Mouse (Mus musculus): ENCODE measurements around the gene Arvcf. TPM values are rescaled to one million over a fixed set of nuclear protein-coding genes. Genes with fewer than 3 reads are reported as not detected.

Gene Arvcf
- polyA plus RNA-seq, 1 experiment from 2014 or later = 64.6 TPM

DNA sequence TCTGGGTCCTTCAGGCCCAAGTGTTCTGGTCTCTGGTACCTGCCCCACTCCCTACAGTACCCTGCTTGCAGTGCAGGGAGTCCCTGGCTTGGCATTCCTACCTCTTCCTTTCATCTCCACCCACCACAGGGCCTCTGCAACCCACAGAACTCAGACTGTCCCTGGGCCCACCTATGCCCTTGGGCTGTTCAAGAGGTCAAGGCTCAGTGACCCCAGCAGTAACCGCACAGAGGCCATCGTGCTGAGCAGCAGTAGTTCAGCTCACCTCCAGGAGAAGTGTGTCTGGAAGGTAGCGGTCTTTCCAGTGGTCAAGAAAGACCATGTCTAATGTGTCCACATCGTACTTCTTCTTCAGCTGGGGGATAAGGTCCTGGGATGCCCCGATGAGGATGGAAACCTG, 62.4 kb downstream of the Arvcf start:
- H3K36me3 ChIP-seq (replicated peaks; ENCODE audit: control insufficient read depth, insufficient read depth) = peaks cover 48% of the 10 kb centered on the region
- 78% methylated on average over 5 of the region's 5 CpGs for WGBS
- ATAC-seq (ENCODE audit: low FRiP score) (no peak), DNase-seq (ENCODE audit: low spot score) (no peak)
- H3K4me2 ChIP-seq (replicated peaks) = no peak overlapping the region
- no peak overlapping the region for H3K9ac ChIP-seq
- H3K27ac ChIP-seq = no peak overlapping the region
- no peaks in the 10 kb centered on the region for H3K9me3 ChIP-seq (ENCODE audit: control insufficient read depth, low read length)
- peaks cover 15% of the 10 kb centered on the region for H3K4me1 ChIP-seq (replicated peaks; ENCODE audit: control insufficient read depth, insufficient read depth, low read length)
- no peak overlapping the region for H3K4me3 ChIP-seq (replicated peaks; ENCODE audit: low read length)
- H3K27me3 ChIP-seq (ENCODE audit: control insufficient read depth, insufficient read depth, low read length) = no peaks in the 10 kb centered on the region

DNA sequence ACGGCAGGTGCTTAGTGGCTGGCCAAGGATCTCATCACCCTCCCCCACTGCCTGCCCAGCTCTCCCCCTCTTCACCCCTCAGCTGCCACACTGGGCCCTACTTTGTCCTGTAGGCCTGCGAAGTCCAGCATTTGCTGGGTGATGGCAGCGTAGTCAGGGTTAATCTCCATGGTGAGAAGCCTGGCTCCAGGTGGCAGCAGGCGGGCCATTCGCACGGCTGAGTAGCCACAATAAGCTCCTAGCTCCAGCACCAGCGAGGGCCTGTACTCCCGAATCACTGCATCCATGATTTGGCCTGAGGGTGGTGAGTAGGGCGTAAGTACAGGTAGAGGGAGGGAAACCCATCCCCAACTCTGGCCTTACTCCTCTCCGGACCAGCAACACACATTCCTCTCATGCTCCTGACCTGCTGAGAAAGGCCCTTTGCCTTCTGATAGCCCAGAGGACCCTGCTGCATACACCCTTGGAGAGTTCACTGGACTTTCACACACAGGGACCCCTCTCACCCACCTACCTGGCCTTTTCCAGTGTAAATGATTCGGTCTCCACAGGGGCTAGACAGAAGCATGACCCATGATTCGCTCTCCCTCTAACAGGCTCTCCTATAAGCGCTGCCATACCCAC, 63.2 kb downstream of the Arvcf start:
- Histone ChIP-seq H3K27ac (0 out of 2 replicates have a peak overlapping the region, but pooled peaks have one; percentile 29), H3K36me3 (replicated peaks; ENCODE audit: control insufficient read depth, insufficient read depth) (peaks cover 41% of the 10 kb centered on the region)
- 0 out of 2 replicates have a peak, but pooled peaks have one; percentile 6 for ATAC-seq (ENCODE audit: low FRiP score)

DNA sequence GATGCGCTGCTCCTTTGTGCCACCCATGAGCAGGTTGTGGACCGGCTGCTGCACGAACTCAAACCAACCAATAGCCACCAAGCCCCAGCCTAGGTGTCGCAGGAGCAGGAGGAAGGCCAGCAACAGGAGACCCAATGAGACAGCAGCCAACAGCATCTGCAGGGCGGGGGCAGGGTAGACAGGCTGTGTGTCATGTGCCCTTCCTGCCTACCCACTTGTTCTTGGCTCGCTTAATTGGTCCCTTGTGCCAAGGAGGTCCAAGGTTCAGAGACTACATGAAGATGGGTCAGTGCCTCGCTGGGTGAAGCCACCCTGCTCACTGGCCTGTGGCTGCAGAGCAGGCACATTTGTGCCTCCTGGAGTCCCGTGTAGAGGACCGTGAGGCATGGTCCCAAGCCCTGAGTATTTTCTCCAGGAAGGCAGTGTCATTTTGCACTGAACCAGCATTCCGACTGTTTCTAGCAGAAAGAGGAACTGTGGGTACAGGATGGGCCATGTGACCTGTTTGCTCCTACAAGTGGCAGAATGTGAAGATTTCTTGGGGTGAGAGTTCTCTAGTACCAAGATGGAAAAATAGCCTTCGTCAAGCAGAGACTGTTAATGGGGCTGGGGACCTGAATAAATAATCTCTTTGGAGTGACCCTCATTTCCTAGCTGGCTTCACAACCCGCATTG, 64.0 kb downstream of the Arvcf start:
- Histone ChIP-seq H3K9ac (no peak overlapping the region), H3K4me3 (replicated peaks; ENCODE audit: low read length) (no peak overlapping the region), H3K27me3 (ENCODE audit: control insufficient read depth, insufficient read depth, low read length) (no peaks in the 10 kb centered on the region), H3K9me3 (ENCODE audit: control insufficient read depth, low read length) (no peaks in the 10 kb centered on the region), H3K36me3 (replicated peaks; ENCODE audit: control insufficient read depth, insufficient read depth) (peaks cover 34% of the 10 kb centered on the region), H3K27ac (0 out of 2 replicates have a peak overlapping the region, but pooled peaks have one; percentile 29), H3K4me1 (replicated peaks; ENCODE audit: control insufficient read depth, insufficient read depth, low read length) (peaks cover 15% of the 10 kb centered on the region), H3K4me2 (replicated peaks) (no peak overlapping the region)
- 83% methylated on average over 12 of the region's 12 CpGs for WGBS
- 0 out of 2 replicates have a peak, but pooled peaks have one; percentile 2 for ATAC-seq (ENCODE audit: low FRiP score)
- no peak for DNase-seq (ENCODE audit: low spot score)

More for the DNA sequence above, 63.2 kb downstream of the Arvcf start:
- H3K9ac ChIP-seq = no peak overlapping the region
- WGBS = 47% methylated on average over 13 of the region's 13 CpGs
- DNase-seq (ENCODE audit: low spot score) = no peak
- H3K9me3 ChIP-seq (ENCODE audit: control insufficient read depth, low read length) = no peaks in the 10 kb centered on the region
- H3K4me1 ChIP-seq (replicated peaks; ENCODE audit: control insufficient read depth, insufficient read depth, low read length) = peaks cover 15% of the 10 kb centered on the region
- no peaks in the 10 kb centered on the region for H3K27me3 ChIP-seq (ENCODE audit: control insufficient read depth, insufficient read depth, low read length)
- H3K4me3 ChIP-seq (replicated peaks; ENCODE audit: low read length) = no peak overlapping the region
- no peak overlapping the region for H3K4me2 ChIP-seq (replicated peaks)

DNA sequence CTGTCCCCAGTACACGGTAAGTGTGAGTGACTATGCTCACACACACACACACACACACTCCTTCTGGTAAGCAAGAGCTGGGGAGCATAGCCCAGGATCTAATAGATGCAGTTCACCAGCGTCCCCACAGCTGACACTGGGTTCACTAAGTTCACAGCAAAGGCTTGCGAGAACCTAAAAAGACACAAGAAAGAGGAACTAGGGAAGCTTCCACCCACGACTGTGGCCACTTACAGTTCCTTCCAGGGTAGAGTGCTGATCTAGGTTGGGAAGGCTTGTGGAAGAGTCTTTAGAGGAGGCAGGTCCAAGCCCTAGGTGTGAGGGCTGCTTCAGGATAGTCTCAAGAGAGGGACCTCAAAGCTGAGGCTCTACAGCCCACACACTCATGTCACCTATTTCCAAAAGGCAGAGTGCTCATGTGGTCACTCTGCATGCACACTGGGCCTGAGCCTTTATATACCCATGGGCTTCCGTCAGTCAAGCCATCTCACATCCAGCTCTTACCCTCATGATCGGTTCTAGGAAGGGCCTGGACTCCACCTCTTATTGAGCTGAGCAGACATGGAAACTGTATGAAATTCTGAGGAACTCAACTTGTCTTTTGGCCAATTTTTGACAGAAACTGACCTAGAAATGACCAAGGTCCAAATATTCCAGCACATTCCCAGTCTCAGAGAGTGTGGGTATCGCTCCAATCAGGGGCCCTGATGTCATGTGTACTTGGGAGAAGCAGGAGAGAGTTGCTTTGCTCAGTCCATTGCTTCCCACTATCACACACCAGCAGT, 65.2 kb downstream of the Arvcf start:
- no peak overlapping the region for H3K27ac ChIP-seq
- H3K4me2 ChIP-seq (replicated peaks) = no peak overlapping the region
- H3K9me3 ChIP-seq (ENCODE audit: control insufficient read depth, low read length) = no peaks in the 10 kb centered on the region
- no peak for ATAC-seq (ENCODE audit: low FRiP score)
- H3K9ac ChIP-seq = no peak overlapping the region
- no peaks in the 10 kb centered on the region for H3K27me3 ChIP-seq (ENCODE audit: control insufficient read depth, insufficient read depth, low read length)
- peaks cover 15% of the 10 kb centered on the region for H3K4me1 ChIP-seq (replicated peaks; ENCODE audit: control insufficient read depth, insufficient read depth, low read length)
- no peak overlapping the region for H3K4me3 ChIP-seq (replicated peaks; ENCODE audit: low read length)
- no peak for DNase-seq (ENCODE audit: low spot score)
- peaks cover 26% of the 10 kb centered on the region for H3K36me3 ChIP-seq (replicated peaks; ENCODE audit: control insufficient read depth, insufficient read depth)
- 90% methylated on average over 7 of the region's 7 CpGs for WGBS

DNA sequence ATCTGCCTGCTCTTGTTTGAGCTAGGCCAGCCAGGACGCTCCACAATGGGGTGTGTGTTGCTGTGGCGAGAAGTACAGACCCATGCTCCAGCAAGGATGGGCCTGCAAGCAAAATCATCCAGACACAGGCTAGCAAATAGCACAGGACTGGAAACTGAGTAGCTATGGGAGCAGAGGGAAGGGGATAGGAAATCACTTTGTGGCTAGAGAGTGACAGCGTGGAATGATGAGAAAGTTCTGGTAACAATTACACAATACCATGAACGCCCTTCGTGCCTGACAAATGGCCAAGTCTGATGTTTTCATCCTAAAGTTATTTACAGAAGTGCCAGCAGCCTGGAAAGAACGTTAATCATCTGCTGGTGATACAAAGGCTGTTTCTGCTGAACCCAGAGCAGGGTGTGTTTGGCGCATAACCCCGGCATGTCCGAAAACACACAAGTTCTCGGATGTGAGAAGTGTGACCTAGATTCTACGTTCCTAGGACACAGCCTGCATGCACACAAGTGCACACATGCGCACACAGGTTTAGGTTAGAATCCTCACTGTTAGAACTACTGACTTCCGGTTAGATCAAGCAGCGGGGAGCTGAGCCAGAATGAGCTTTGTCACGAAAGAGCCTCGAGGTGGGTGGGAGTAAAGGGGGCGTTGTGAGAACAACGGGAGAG, 68.2 kb downstream of the Arvcf start:
- DNase-seq (ENCODE audit: low spot score) = no peak
- Histone ChIP-seq H3K27ac (peak overlapping the region; percentile 64), H3K4me2 (replicated peaks) (no peak overlapping the region), H3K4me3 (replicated peaks; ENCODE audit: low read length) (no peak overlapping the region), H3K27me3 (ENCODE audit: control insufficient read depth, insufficient read depth, low read length) (no peaks in the 10 kb centered on the region), H3K4me1 (replicated peaks; ENCODE audit: control insufficient read depth, insufficient read depth, low read length) (peaks cover 4% of the 10 kb centered on the region), H3K9ac (no peak overlapping the region), H3K36me3 (replicated peaks; ENCODE audit: control insufficient read depth, insufficient read depth) (peaks cover 10% of the 10 kb centered on the region; the same call in 1 of the 2 replicates), H3K9me3 (ENCODE audit: control insufficient read depth, low read length) (no peaks in the 10 kb centered on the region)
- WGBS = 63% methylated on average over 18 of the region's 18 CpGs
- 0 out of 2 replicates have a peak, but pooled peaks have one; percentile 2 for ATAC-seq (ENCODE audit: low FRiP score)

DNA sequence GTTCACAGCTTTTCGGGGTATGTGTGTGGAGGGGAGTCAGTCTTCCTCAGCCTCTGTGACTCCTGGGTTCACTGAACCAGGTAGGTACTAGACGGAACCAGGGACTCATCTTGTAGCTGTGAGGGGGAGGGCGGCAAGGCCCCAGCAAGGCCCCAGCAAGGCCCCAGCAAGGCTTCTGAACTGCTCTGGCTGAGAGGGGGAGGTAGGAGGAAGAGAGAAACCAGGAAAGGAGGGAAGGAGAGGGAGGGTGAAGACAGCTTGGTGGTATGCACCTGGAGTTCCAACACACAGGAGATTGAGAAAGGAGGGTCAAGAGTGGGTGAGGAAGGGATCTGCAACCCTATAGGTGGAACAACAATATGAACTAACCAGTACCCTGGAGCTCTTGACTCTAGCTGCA, 68.9 kb downstream of the Arvcf start:
- no peak overlapping the region for H3K9ac ChIP-seq
- DNase-seq (ENCODE audit: low spot score) (no peak), ATAC-seq (ENCODE audit: low FRiP score) (0 out of 2 replicates have a peak, but pooled peaks have one; percentile 8)
- H3K4me2 ChIP-seq (replicated peaks) = no peak overlapping the region
- no peak overlapping the region for H3K4me3 ChIP-seq (replicated peaks; ENCODE audit: low read length)
- 0 out of 2 replicates have a peak overlapping the region, but pooled peaks have one; percentile 64 for H3K27ac ChIP-seq
- peaks cover 11% of the 10 kb centered on the region for H3K36me3 ChIP-seq (replicated peaks; ENCODE audit: control insufficient read depth, insufficient read depth)
- H3K27me3 ChIP-seq (ENCODE audit: control insufficient read depth, insufficient read depth, low read length) = no peaks in the 10 kb centered on the region
- WGBS = 76% methylated on average over 3 of the region's 3 CpGs
- no peaks in the 10 kb centered on the region for H3K9me3 ChIP-seq (ENCODE audit: control insufficient read depth, low read length)
- no peaks in the 10 kb centered on the region for H3K4me1 ChIP-seq (replicated peaks; ENCODE audit: control insufficient read depth, insufficient read depth, low read length)

DNA sequence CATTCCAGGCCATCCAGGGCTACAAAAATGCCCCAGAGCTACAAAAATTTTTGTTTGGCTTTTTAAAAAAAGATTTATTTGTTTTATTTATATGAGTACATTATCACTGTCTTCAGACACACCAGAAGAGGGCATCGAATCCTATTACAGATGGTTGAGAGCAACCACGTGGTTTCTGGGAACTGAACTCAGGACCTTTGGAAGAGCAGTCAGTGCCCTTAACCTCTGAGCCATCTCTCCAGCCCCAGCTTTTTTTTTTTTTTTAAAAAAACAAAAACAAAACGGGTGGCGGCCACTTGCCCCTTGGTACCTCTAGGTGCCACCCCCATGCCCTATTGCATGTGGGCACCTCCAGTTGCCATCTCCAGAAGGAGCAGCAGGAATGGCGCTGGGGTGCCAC, 69.5 kb downstream of the Arvcf start:
- Histone ChIP-seq H3K27ac (no peak overlapping the region), H3K4me1 (replicated peaks; ENCODE audit: control insufficient read depth, insufficient read depth, low read length) (no peaks in the 10 kb centered on the region), H3K4me2 (replicated peaks) (no peak overlapping the region), H3K4me3 (replicated peaks; ENCODE audit: low read length) (no peak overlapping the region), H3K9ac (no peak overlapping the region), H3K36me3 (replicated peaks; ENCODE audit: control insufficient read depth, insufficient read depth) (peaks cover 14% of the 10 kb centered on the region), H3K9me3 (ENCODE audit: control insufficient read depth, low read length) (no peaks in the 10 kb centered on the region), H3K27me3 (ENCODE audit: control insufficient read depth, insufficient read depth, low read length) (no peaks in the 10 kb centered on the region)
- ATAC-seq (ENCODE audit: low FRiP score) = no peak
- DNase-seq (ENCODE audit: low spot score) = no peak
- WGBS = 94% methylated on average over 5 of the region's 5 CpGs

DNA sequence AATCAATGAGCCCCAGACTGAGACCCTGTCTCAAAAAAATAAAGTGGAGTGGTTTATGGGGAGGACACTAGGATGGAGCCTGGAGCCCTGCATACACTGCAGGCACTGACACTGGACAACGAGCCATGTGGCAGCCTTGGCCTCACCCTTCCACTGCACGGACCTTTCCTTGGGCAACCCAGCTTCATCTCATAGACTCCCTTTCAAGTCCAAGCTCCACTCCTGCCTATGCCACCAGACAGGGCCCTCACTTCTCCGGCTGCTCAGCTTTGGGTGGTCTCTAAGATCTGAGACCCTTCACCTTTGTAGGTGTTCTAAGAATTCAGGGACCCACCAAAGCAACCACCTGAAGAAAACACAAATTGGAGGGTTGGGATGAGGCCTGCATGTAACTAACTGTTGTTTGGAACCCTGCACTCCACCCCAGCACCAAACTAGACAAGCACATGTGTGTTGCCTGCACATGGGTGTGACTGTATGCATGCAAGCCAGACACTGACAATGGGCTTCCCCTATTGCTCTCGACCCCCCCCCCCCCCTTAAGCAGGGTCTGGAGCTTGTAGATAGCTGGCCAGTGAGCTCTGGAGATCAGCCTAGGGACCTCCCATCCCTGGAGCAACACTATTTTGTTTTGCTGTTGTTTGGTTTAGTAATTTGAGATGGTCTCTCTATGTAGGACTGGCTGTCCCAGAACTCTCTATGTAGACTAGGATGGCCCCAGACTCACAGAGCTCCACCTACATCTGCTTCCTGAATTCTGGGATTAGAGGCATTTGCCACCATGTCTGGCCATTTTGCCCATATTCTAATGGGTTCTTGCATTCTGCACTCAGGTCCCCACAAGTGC, 71.0 kb downstream of the Arvcf start:
- Histone ChIP-seq H3K27me3 (ENCODE audit: control insufficient read depth, insufficient read depth, low read length) (no peaks in the 10 kb centered on the region), H3K9ac (no peak overlapping the region), H3K4me3 (replicated peaks; ENCODE audit: low read length) (no peak overlapping the region), H3K9me3 (ENCODE audit: control insufficient read depth, low read length) (no peaks in the 10 kb centered on the region), H3K4me1 (replicated peaks; ENCODE audit: control insufficient read depth, insufficient read depth, low read length) (0 out of 2 replicates have a peak, but pooled peaks cover under 1% of the 10 kb centered on the region), H3K36me3 (replicated peaks; ENCODE audit: control insufficient read depth, insufficient read depth) (peaks cover 20% of the 10 kb centered on the region), H3K4me2 (replicated peaks) (no peak overlapping the region), H3K27ac (no peak overlapping the region)
- WGBS = 88% methylated on average over 4 of the region's 4 CpGs
- DNase-seq (ENCODE audit: low spot score) (no peak), ATAC-seq (ENCODE audit: low FRiP score) (no peak)

Data from hindbrain, embryonic 14.5 days (tissue).